Mouse (Mus musculus) frontal cortex, adult 2 months (tissue): ENCODE measurements at regions not wholly inside any gene's neighbourhood (a gene's known extent, or its start where the extent isn't known, plus 50 kb on each side); places are given as distances from the start of the nearest gene placed in this dataset.

Experiments
- DNase-seq, 2 experiments: peaks; one replicate each; pipeline ENCODE4 v3.0.0; 2022; ENCODE audit warnings: low spot score in 1 of 2; ENCODE audit errors: extremely low spot score in 1 of 2

DNA sequence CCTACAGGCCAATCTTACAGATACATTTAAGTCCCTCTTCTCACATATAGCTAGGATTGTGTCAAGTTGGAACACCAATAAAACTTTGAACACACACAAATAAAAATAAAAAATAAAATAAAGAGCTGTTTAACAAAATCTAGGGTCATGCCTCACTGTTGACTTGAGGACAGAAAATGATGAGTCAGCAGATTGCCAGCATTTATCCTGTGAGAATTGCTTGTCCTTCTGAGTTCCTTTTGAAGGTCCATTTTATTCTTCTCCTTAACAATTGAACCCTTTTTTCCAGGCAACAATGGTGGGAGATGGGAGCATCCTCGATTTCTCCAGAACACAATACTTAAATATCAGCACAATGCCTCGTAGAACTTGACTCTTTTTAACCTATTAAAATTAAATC lies 1022.4 kb upstream of the Adgrl4 start:
- DNase-seq = no peak

DNA sequence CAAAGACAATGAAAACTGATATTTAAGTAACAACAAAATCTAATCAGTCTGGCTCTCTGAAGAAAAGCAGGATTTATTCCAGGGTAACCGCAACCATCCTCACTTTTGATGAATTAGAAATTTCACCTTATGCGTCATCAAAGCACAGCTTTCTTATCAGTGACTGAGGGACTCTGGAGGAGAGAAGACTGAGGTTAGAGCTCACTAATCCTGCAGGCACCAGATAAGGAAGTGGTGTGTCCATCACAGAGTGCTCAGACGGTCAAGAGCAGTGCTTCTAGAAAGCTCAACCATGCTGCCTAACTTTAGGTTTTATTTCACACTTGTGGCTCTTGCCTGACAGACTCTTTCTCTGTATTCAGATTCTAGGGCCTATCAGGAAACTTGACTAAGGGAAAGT lies 1021.2 kb upstream of the Adgrl4 start:
- no peak for DNase-seq

DNA sequence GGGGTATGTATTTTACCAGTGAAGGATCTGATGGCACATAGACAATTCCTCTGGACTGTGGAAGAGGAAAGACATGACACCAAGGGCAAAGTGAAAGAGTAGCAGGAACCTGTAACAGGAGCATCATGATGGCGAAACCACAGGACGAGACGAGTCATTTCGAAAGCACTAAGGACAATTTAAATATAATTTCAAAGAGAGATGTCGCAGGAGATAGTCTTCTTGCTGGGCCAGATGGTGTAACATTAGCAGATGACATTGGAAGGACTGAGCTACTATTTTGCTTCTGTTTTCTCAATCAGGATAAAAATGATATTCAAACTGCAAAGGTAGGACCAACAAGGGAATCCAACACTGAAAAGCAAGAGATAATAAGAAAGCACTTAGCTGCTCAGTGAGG lies 1009.7 kb upstream of the Adgrl4 start:
- no peak for DNase-seq

DNA sequence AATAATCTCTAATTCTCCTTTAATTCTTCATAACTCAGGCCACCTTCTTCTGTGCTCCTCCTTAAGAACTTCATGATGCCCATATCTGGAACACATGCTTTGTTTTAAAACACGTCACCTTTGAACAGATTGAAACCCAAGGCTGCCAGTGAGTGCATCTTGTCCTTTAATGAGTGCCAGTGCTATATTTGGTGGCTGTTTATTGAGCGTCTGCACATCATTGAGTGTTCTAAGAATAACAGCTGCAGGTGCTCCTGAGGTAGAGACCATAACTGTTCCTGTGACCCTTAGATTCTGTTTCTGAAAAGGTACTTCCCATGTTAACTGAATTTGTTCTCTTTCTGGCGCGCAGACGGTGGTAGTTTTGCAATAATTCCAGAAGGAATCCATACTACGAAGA lies 1006.4 kb upstream of the Adgrl4 start:
- no peak for DNase-seq

DNA sequence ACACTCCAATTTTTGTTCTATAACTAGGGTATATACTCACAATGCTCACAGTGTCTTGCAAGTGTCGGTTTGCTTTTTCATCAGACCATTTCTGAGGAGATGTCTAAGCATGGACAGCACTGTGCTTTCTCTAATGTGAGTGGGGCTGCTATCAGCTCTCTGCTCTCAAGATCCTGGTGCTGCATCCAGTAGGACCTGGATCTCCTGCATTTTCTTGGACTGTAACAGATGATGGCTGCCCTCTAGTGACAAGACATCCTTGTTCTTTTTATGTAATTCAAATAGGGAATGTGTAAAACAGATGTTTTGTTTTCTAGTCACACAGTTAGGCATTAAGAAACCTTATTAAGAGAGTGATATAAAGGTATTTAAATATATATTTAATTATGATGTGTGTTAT lies 1002.5 kb upstream of the Adgrl4 start:
- DNase-seq = peak; percentile 25 to 64

DNA sequence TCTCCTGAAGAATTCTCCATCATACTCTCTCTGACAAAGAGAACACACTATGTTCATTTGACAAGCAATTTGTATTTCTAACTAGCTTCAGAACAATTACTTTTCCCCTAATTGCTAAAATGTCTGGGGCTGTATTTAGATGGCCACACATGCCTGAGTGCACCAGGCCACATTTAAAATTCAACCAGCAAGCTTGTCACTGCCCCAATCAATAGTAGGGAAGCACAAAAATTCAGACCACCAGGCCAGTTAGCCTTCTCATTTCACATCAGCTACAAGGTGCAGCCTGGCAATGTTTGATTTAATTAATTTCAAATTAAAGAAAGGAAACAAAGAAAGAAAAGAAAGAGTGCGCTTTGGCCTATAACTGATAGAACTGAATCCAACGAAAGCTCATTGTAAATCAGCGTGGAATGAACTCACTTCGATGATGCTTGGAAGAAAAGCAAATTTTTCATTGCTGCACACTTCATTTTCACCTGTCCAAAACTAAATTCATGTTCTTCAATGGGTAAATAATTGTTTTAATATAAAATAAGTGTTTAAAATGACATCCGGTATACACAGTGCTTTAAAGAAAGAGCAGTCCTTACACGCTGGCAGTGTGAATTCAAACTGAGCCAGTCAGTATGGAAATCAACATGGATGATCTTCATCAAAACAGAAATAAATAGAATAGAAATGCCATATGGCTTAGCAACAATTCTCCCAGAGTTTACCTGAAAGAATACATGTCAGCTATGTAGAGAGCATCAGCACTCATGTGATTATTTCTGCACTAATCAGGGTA lies 1001.7 kb upstream of the Adgrl4 start:
- DNase-seq = no peak
